Mouse (Mus musculus) cerebellum, adult 18-20 months (tissue): ENCODE measurements around the gene Msi1.
A peak's percentile ranks its signal among the peaks of the same experiment; 100 is the strongest.

Experiments used
- DNase-seq, 2 experiments: peaks; one replicate each; pipeline ENCODE4 v3.0.0; 2021

Gene Msi1

DNA sequence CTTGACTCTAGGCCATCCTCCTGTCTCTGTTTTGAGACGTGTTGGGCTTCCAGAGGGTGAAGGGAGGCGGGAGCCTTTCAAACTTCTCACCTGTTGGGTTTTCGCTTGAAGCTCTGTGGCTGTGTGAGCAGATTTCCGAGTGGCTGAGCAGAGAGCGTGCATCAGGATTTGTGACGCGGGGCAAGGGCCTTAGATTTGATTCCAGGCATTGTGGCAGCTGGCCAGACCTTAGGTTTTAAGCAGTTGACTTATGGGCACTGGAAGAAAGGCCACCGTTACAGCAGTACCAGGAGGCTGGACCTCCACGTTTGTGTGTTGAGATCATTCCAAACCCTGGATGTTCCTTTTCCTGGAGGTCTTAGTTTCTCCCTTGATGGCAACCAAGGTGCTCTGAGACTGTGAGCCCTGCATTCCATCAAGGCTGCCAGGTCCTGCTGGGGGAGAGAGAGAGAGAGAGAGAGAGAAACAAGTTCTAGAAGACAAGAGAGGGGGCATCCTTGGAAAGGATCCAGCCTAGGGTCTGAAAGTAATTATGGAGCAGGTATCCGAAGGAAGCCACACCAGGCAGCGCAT is 5.0 kb downstream of the Msi1 start:
- DNase-seq, result no peak

DNA sequence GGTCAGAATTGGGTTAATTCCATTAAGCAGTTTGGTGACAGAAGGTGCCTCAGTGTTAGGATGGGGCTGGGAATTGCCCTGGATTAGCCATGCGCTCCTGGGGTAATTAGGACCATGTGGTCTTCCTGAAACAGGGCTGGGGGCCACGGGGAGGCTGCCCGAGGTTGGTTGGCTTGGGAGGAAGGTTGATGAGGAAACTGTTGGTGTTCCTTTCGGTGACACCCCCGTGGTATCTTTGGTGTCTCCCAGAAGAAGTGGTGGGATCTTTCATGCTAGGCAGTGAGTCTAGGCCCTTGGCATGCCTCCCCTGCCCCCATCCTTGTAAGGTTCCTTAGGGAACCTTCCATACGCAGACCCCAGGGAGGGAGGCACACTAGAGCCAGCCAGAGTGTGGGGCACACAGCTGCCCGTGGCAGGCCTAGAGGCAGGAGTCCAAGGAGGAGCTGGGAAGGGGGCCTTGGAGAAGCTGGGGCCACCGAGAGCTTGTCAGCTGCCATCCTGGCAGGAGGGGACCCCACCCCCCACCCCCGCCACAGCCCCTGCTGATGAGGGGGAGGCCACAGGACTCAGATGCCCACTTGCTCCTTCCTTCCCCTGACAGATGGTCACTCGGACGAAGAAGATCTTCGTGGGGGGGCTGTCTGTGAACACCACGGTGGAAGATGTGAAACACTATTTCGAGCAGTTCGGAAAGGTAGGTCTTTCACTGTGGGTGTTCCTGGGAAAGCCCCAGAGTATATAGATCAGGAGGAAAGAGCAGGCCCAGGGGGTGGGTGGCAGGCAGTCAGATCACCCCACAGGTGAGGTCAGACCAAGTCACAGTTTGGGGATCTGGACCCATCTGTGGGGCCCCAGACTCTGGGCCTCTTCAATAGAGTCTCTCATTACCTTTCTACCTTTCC is 5.7 kb downstream of the Msi1 start:
- DNase-seq, result no peak

DNA sequence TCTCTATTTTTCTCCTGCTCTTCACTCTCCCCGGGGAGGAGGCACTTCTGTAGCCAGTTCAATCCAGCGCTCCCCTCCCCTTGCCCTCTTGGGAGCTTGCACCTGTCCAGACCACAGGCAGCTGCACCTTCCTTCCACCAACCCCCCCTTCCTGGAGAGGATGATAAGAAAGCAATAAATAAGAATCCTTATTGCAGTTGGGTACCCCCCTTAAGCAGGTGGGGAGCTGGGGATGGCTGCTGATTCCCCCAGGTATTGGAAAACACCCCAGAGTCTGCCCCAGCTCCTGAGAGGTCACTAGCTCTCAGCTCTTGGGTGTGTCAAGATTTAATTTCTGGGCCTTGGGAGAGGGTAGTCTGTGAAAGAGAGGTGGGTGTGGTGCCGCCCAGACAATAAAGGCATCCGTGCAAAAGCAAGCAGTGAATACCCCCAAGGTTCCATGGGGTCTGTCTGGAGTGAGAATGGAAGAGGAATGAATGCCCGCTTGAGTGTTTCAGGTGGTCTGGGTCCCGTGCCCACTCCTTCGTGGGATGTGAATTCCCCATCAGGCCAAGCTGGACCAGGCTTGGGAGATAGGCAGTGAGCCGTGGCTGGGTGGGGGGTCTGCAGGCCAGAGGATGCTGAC is 6.5 kb downstream of the Msi1 start:
- DNase-seq, result no peak

DNA sequence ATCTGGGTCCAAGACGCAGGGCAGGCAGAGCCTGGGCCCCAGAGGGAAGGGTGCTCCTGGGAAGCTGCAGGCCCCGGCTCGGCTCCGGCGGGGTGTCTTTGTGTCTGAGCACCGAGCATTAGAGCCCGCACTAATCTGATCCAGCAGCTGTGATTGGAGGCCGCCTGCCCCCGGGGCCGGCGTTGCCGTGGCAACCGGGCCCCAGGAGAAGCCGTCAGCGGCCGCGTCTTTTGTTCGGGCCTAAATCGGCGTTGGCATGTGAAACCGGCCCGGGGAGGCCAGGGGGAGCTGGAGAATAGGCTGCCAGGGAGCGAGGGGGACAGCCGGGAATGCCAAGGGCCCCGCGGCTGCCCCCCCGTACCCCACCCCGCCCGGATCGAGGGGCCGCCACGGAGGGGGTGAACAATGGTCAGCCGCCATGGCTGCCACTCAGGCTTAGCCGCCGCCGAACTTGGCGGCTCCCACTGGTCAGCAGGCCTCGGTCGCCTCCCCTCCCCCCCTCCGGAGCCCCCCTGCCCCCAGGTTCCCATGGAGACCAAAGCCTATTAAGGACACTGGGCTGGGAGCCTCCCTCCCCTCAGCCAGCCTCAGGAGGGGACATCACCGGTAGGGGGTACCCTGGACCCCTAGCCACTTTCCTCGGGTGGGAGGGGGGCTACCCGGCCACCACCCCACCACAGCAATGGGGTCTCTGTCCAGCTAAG is 7.2 kb downstream of the Msi1 start:
- peak; percentile 72 to 79 for DNase-seq

DNA sequence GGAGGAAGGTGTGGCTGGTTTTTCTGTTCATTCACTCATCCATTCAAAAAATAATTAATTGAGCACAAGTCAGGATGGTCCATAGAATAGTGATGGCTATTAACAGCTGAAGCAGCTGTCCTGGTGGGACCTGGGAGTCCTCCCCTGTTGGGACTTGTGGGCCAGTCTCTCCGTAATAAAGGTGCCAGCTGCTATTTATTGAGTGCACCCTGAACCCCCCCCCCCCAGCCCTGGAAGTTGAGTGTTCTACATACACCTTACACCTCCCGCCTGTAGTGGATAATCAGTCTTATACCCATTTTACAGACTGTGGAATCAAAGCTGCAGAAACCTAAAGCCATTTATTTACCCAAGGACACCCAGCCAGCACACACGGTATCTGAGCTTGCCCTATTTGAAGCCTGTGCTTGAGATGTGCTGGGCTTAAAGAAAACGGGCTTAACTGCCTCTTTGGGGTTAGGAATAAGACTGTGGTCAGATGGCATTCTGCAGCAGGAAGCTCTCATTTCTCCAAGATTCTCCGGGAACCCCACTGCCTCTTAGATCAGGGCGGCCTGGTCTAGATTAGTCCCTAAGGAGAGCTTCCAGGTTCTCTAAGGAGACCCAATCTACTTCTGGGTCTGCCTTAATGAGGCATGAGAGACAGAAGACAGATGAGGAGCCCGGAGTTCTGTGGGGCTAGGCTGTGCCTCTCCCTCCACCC is 8.0 kb downstream of the Msi1 start:
- no peak for DNase-seq

DNA sequence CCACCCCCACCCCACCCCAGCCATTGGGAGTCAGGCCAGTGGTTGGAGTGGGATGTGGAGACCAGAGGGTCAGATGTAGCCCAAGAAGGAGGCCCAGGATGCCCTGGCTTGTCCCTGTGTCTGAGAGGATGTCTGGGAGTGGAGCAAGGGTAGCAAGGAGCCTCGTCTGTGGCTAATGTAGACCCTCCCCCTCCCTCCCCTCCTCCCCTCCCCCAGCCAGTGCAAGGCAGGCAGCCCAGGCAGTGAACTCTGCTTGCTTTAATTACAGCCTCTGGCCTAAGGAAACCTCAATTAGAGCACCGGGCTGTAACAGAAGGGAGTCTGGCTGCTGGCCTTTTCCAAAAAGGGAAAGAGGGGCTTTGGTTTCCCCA is 8.5 kb downstream of the Msi1 start:
- no peak for DNase-seq

DNA sequence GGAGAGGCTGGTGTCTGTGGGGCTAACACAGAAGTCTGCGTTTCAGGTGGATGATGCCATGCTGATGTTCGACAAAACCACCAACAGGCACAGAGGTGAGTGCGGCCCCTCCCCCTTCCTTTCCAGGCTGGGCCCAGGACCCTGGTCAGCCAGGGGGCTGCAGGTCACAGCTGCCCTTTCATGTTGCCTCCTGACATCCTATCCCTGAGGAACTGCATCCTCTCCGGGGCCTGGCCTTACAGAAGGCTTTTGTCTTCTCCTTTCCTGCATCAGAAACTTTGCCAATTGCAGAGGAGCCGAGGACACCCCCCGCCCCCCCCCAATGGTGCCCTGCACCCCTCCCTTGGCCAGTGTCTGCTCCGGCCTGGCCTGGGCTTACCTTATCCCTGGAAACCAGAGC is 9.3 kb downstream of the Msi1 start:
- DNase-seq, result no peak

DNA sequence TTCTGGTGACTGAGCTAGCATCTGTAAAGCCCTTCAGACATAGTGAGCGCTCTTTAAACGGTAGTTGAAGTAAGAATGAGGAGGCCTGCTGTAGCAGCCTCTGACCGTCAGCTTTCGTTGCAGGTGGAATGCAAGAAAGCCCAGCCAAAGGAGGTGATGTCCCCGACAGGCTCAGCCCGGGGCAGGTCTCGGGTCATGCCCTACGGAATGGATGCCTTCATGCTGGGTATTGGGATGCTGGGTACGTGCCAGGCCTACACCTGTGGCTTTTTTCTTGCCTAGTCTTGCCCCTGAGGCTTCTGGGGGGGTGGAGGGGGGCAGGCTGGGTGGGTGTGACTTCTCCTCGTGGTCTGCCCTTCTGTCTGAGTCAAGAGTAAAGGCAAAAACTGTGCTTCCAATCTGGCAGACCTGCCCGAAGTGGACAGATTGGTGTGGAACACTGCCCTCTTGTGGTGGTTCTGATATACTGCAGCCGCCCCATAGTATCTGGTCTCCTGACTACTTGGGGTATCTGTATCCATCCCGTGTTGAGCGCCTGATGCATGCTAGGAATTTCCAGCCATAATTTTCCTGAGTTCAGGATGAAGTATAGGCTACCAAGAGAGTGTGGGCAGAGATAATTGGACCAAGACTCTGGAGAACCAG is 11.9 kb downstream of the Msi1 start:
- peak; percentile 79 to 83 for DNase-seq

DNA sequence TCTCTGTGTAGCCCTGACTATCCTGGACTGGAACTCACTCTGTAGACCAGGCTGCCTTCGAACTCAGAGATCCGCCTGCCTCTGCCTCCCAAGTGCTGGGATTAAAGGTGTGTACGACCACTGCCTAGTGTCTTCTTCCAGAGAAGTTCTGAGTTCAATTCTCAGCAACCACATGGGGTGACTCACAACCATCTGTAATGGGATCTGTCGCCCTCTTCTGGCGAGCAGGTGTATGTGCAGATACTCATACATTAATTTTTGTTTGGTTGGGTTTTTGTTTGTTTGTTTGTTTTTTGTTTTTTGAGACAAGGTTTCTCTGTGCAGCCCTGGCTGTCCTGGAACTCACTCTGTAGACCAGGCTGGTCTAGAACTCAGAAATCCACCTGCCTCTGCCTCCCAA is 13.3 kb downstream of the Msi1 start:
- peak in 1 of 2 experiments; percentile 33 for DNase-seq

DNA sequence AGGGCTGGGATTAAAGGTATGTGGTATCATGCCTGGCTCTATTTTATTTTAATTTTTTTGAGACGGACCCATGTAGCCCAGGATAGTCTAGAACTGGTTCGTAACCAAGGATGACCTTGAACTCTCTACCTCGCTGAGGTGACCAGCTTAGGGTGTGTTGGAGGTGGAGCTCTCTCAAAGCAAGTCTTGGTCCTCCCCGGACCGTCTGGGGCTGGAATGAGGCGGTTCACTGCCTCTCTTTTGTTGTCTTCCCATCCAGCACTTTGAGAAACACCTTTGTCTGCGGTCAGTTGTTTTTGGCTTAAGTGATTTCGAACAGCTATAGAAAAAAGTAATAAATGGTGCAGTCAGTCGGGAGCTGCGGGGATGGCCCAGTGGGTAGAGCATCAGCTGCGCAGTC is 14.7 kb downstream of the Msi1 start:
- no peak for DNase-seq

DNA sequence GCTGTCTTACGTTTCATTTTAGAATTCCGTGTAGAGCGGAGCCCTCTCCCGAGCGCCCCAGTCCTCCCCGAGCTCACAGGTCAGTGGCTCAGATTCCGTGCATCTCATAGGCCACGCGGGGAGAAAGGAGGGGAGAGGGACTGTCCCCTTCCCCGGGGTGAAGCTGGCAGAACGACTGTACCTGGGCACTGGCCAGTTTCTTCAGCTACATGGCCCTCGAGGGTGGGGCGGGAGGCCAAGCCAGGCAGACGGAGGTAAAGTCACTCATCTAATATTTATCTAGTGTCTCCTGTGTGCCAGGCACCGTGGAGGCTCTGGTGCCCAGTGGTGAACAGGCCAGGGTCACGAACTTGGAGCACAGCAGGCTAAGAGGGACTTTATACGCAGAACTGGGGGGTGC is 17.7 kb downstream of the Msi1 start:
- DNase-seq, result no peak

DNA sequence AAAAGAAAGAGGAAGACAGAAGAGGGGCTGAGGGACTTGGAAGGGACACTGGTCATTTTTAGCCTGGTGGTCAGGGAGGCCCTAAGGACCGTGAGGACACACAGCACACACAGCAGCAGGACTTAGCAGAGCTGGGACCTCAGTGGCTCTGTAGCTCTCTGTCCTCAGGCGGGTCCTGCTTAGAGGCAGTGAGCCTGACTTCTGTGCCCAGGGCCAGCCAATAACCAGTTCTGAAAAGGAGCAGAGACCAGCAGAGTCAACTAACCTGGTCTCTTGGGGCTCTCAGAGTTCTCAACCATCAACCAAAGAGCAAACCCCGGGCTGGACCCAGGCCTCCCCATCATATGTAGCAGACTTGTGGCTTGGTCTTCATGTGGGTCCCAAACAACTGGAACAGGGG is 19.8 kb downstream of the Msi1 start:
- DNase-seq, result no peak

DNA sequence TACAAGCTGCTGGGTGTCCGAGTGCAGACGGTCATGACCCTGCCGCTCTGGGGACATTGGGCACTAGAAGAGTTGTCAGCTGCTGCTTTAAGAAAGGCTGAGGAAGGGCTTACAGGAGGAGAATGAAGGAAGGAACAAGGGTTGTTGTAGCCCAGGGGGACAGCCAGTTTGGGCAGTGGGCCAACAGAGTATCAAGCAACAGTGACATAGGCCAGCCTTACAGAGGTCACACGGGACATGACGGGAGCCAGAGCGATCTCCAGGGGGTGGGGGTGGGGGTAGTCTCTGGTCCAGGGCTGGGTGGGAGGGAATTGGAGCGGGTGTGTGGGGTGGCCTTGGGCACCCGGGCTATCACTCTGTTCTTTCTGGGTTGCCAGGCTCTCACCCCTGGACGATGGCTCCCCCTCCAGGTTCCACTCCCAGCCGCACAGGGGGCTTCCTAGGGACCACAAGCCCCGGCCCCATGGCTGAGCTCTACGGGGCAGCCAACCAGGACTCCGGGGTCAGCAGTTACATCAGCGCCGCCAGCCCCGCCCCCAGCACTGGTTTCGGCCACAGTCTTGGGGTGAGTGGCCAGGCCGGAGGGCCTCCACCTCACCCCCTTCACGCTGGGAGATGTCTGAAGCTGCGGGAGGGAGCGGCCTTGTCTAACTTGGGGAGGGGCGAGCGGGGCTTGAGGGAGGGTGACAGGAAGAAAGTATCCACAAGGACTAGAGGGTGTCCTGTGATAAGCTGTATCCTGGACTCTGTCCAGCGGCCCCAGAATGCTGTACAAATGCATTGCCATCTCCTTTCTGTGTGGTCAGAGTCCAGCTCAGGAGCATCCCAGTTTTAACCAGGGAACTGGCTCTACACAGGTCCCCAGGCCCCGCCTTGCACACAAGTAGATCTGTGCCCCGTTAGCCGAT is 21.3 kb downstream of the Msi1 start:
- no peak for DNase-seq

DNA sequence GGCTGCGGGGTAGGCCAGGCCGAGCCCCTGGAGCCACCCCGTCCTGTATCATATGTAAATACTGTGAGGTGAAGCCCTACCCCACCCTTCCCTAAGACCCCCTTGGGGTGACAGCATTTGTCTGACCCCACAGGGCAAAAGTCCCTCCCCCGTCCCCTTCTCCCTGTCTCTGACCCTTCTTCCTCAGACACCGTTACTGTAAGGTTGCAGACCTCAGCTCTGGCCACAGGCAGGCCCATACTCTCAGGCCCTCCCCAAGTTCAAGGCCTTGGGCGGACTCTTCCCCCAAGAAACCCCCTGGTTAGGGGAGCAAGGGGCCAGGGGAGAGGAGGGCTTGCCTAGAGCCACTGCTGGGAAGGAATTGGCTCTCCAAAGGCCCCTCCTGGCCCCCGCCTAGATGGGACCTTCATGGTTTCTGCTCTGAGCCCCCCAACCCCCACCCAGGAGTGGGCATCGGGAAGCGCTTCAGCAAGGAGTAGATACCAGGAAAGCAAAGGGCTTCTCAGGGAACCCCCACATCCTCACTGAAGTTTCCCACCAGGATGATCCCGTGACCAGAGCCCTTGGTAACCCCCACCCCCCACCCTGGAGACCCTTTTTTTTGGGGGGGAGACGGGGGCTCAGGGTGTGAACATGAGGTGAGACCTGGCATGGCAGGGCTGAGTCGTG is 25.2 kb downstream of the Msi1 start:
- no peak for DNase-seq

DNA sequence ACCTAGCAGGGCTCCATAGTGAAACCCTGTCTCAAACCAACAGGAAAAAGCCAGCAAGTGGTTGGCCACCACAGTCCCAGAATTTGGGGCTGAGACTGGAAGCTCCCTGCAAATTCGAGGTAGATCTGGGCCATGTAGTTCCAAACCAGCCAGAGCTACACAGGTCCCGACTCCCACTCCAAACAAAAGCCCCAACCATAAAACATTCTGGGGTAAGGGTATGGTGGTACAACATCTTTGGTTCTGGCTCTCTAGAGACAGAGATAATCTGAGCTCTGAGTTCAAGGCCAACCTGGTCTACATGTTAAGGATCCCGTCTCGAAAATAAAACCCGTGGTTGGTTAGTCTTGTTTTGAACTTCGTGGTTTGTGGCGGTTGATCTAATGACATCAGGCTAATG is 26.4 kb downstream of the Msi1 start:
- DNase-seq, result no peak

DNA sequence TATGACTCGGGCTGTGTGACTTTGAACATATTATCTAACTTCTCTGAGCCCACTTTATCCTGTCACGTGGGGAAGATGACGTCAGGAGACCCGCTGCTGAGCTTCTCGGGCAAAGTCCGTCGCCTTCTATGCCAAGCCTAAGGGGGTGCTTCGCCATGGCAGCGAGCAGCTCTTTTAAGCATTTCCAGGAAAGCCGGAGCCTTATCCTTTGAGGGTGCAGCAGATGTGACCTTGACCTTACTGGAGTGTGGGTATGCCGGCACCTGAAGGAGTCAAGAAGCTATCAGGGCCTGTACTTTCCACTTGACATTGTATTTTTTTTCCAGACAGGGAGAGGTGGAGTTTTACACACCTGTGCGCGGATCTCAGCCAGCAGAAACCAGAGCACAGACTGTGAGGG is 29.5 kb downstream of the Msi1 start:
- DNase-seq, result no peak

DNA sequence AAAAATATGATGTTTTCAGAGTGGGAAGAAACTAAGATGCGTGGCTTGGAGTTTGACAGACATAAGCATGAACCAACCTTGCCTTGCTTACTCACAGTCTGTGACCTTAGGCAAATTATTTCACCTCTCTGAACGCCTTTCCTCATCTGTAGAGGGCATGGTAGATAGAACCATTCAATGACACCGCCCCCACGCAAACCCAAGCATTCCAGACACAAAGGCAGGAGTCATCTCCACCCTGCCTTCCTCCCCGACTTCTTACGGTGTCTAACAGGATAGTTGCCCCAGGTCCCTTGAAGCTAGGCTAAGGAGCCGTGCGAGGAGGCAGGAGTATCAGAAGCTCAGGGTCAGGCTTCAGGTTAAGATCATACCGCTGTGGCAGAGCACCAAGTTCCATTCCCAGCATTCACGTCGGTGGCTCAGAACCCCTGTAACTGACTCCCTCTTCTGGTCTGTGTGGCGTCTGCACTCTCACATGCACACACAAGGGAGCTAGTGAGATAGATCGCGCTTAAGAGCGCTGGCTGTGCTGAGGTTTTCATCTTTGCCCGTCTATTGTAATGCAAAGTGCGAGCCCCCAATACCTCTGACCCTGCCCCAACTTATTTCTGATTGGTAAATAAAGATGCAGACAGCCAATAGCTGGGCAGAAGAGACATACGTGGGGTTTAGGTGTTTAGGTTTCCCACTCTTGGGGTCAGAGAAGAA is 35.2 kb downstream of the Msi1 start:
- no peak for DNase-seq

DNA sequence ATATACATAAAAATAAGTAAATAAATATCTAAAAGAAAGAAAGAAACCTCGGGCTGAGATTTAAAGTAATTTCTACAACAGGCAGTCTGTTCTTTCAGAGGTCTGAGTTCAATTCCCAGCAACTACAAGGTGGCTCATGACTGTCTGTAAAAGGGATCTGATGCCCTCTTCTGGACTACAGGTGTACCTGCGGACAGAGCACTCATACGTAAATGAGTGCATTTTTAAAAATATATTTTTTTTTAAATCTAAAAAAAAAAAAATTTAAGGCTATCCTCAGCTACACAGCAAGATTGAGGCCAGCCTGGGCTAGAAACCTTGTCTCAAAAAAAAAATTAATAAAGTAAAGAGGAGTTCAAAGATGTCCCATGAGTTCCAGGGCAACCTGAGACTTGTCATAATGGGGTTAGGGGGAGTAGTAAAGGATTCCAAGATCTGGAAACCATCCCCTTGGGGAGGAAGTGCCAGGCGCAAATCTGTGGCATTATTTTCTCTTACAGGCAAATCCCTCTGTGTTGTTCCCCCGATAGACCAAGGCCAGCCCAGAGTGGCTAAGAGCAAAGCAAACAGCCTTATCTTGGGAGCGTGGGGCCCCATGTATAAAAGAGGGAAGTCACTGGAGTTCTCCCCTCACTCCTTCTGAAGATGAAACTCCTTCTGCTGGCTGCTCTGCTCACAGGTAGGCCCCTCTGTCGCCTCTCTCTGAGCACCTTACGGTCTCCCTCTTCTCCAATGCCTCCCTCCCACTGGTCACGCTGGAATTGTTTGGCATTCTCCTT is 36.4 kb downstream of the Msi1 start, which contains the start of gene Pla2g1b:
Gene Pla2g1b, plus strand, starts transcription at position 621 of the 779 bp plus-strand sequence.
- DNase-seq, result no peak

DNA sequence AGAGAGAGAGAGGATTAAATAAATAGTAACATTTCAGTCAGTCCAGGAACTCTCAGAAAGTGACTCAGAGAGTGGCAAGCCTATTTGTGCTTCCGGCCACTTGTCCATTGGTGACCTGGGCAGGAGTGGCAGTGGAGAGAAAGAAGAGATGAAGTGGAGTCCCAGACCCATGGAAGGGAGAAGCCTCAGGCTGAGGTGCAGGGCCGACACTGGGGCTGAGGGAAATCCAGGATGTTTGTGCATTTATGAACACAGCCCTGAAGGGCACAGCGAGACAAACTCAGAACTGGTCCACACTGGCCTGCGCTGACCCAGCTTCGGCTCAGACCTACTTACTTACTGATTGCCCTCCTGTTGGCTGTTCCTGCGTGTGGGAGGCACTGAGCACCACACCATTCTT is 40.4 kb downstream of the Msi1 start:
- no peak for DNase-seq
